16 mouse cellular contexts compared by ENCODE assay signal in genomic region chr9:24878384-24879174, GRCm38 (mm10).
A peak's percentile ranks its signal among the peaks of the same experiment; 100 is the strongest.
DNase-seq lines count a peak whose midpoint lies in the region; ATAC-seq and TF ChIP-seq lines count a peak whose summit lies in the region.
"Had no signal": no experiment of that assay in that cellular context is flagged by ENCODE, and none has a peak within 500 bp of the region (broad histone marks: within the 10 kb centered on the region; RNA-seq: fewer than 3 reads in every experiment).

No protein-coding gene starts in this region.

- H3K36me3 ChIP-seq in hindbrain, embryonic 11.5 days (ENCODE audit: control insufficient read depth, insufficient read depth, low read length): no peaks in the 10 kb centered on the region
- H3K36me3 ChIP-seq in hindbrain, postnatal 0 days (ENCODE audit: insufficient read depth, low read length): no peaks in the 10 kb centered on the region
- H3K36me3 ChIP-seq in forebrain, embryonic 12.5 days (replicated peaks): no peaks in the 10 kb centered on the region
- no peaks in the 10 kb centered on the region for H3K36me3 ChIP-seq in midbrain, embryonic 13.5 days
- H3K36me3 ChIP-seq: limb, embryonic 15.5 days had no signal

- WGBS in hindbrain, embryonic 11.5 days: 22% methylated on average over 8 of the region's 8 CpGs
- WGBS in hindbrain, postnatal 0 days: 30% methylated on average over 8 of the region's 8 CpGs
- 15% methylated on average over 8 of the region's 8 CpGs for WGBS in forebrain, embryonic 12.5 days
- 14% methylated on average over 8 of the region's 8 CpGs for WGBS in midbrain, embryonic 13.5 days

- peaks cover 9% of the 10 kb centered on the region; the same call in 1 of the 2 replicates for H3K27me3 ChIP-seq in hindbrain, embryonic 11.5 days (ENCODE audit: control insufficient read depth, insufficient read depth, low read length)
- H3K27me3 ChIP-seq in hindbrain, postnatal 0 days (ENCODE audit: insufficient read depth, low read length): no peaks in the 10 kb centered on the region
- H3K27me3 ChIP-seq in forebrain, embryonic 12.5 days: no peaks in the 10 kb centered on the region
- H3K27me3 ChIP-seq in midbrain, embryonic 13.5 days: peaks cover 23% of the 10 kb centered on the region
- H3K27me3 ChIP-seq: limb, embryonic 15.5 days; Patski had no signal

- H3K4me3 ChIP-seq in hindbrain, embryonic 11.5 days (ENCODE audit: low read depth, low read length): no peak overlapping the region
- no peak overlapping the region for H3K4me3 ChIP-seq in hindbrain, postnatal 0 days (ENCODE audit: low read length)
- no peak overlapping the region for H3K4me3 ChIP-seq in forebrain, embryonic 12.5 days (replicated peaks)
- H3K4me3 ChIP-seq in midbrain, embryonic 13.5 days (replicated peaks): no peak overlapping the region
- H3K4me3 ChIP-seq: limb, embryonic 15.5 days had no signal

- peak; percentile 50 for DNase-seq in hindbrain, embryonic 11.5 days (ENCODE audit: low spot score)
- DNase-seq in hindbrain, postnatal 0 days (ENCODE audit: low spot score): no peak
- DNase-seq in WW6 (ENCODE audit: low read depth, low spot score): peak; percentile 7
- DNase-seq in adrenal gland, postnatal 25 days: no peak
- no peak for DNase-seq in spleen, postnatal 4 days (ENCODE audit: low spot score in 2 of 2)
- DNase-seq in lung, postnatal 14 days: no peak
- DNase-seq: adrenal gland, postnatal 14 days; cerebellum, adult 11 months; heart, postnatal 4 days; kidney, adult 2 months; lung, embryonic 14.5 days; spleen, adult 18-20 months had no signal

- H3K27ac ChIP-seq in hindbrain, embryonic 11.5 days (ENCODE audit: low read depth, low read length): no peak overlapping the region
- no peak overlapping the region for H3K27ac ChIP-seq in hindbrain, postnatal 0 days
- H3K27ac ChIP-seq in forebrain, embryonic 12.5 days: 0 out of 2 replicates have a peak overlapping the region, but pooled peaks have one; percentile 19
- no peak overlapping the region for H3K27ac ChIP-seq in midbrain, embryonic 13.5 days
- H3K27ac ChIP-seq: limb, embryonic 15.5 days had no signal

- peak; percentile 89 for ATAC-seq in hindbrain, embryonic 11.5 days (ENCODE audit: low FRiP score)
- no peak for ATAC-seq in hindbrain, postnatal 0 days
- peak; percentile 79 for ATAC-seq in forebrain, embryonic 12.5 days (ENCODE audit: low FRiP score)
- peak; percentile 86 for ATAC-seq in midbrain, embryonic 13.5 days
- ATAC-seq: Patski had no signal

- no peak overlapping the region for H3K9ac ChIP-seq in hindbrain, embryonic 11.5 days (ENCODE audit: low read depth, low read length)
- H3K9ac ChIP-seq in hindbrain, postnatal 0 days (replicated peaks; ENCODE audit: low read length): no peak overlapping the region
- no peak overlapping the region for H3K9ac ChIP-seq in forebrain, embryonic 12.5 days
- H3K9ac ChIP-seq in midbrain, embryonic 13.5 days (replicated peaks): no peak overlapping the region
- H3K9ac ChIP-seq: limb, embryonic 15.5 days; lung, embryonic 14.5 days had no signal

- H3K4me2 ChIP-seq in hindbrain, embryonic 11.5 days (replicated peaks; ENCODE audit: low read depth, low read length): no peak overlapping the region
- no peak overlapping the region for H3K4me2 ChIP-seq in hindbrain, postnatal 0 days (ENCODE audit: low read depth, low read length)
- H3K4me2 ChIP-seq in forebrain, embryonic 12.5 days: 0 out of 2 replicates have a peak overlapping the region, but pooled peaks have one; percentile 13
- no peak overlapping the region for H3K4me2 ChIP-seq in midbrain, embryonic 13.5 days (replicated peaks)
- H3K4me2 ChIP-seq: limb, embryonic 15.5 days; lung, embryonic 14.5 days had no signal

- H3K4me1 ChIP-seq in hindbrain, embryonic 11.5 days (replicated peaks; ENCODE audit: control insufficient read depth, insufficient read depth, low read length): no peaks in the 10 kb centered on the region
- H3K4me1 ChIP-seq in hindbrain, postnatal 0 days (ENCODE audit: insufficient read depth, low read length): no peaks in the 10 kb centered on the region
- H3K4me1 ChIP-seq in forebrain, embryonic 12.5 days: peaks cover 14% of the 10 kb centered on the region
- peaks cover 9% of the 10 kb centered on the region for H3K4me1 ChIP-seq in midbrain, embryonic 13.5 days (replicated peaks)
- H3K4me1 ChIP-seq: limb, embryonic 15.5 days had no signal

- TF ChIP-seq CTCF in hindbrain, postnatal 0 days (IDR thresholded peaks at IDR 0.05; ENCODE audit: low read depth): no peak

- H3K9me3 ChIP-seq in hindbrain, embryonic 11.5 days (ENCODE audit: control insufficient read depth, low read length): no peaks in the 10 kb centered on the region
- no peaks in the 10 kb centered on the region for H3K9me3 ChIP-seq in hindbrain, postnatal 0 days (ENCODE audit: low read length)
- no peaks in the 10 kb centered on the region for H3K9me3 ChIP-seq in forebrain, embryonic 12.5 days
- H3K9me3 ChIP-seq in midbrain, embryonic 13.5 days: no peaks in the 10 kb centered on the region
- H3K9me3 ChIP-seq: limb, embryonic 15.5 days had no signal

Comparison
In these comparisons a context has a peak if more than half of its experiments do, and no peak if none do; other contexts are left out.
1. DNase-seq: peak in hindbrain, embryonic 11.5 days (single experiment) and WW6 (single experiment); none in hindbrain, postnatal 0 days (single experiment), adrenal gland, postnatal 25 days (single experiment), spleen, postnatal 4 days (0 of 2) and lung, postnatal 14 days (single experiment).